Mouse (Mus musculus) layer of hippocampus, adult 2 months (tissue): ENCODE results near the gene Dzip1l. TPM values are rescaled to one million over a fixed set of nuclear protein-coding genes. Genes with fewer than 3 reads are reported as not detected.

Source experiments
- DNase-seq, 2 experiments: peaks; one replicate each; pipeline ENCODE4 v3.0.0; 2022; ENCODE audit warnings: low spot score in 2 of 2
- H3K27ac ChIP-seq: fragments of 200-600 bp; 2 replicates; pipeline ENCODE4 v1.8.1; 2022
- H3K4me3 ChIP-seq: fragments of 200-600 bp; 2 replicates; pipeline ENCODE4 v1.8.1; 2022; ENCODE audit warnings: mild to moderate bottlenecking
- CTCF ChIP-seq: fragments of 200-600 bp; conservative IDR thresholded peaks from 2 replicates; pipeline ENCODE4 v1.8.1; 2022; ENCODE audit warnings: antibody characterized with exemption, mild to moderate bottlenecking, moderate library complexity
- total RNA-seq, 2 experiments: library from RNA; stranded (reverse); gene quantifications; 2 replicates each; pipeline ENCODE4 v1.2.3; 2021

Dzip1l gene
- total RNA-seq, 2 experiments from 2014 or later: 24.1 to 24.4 TPM

DNA sequence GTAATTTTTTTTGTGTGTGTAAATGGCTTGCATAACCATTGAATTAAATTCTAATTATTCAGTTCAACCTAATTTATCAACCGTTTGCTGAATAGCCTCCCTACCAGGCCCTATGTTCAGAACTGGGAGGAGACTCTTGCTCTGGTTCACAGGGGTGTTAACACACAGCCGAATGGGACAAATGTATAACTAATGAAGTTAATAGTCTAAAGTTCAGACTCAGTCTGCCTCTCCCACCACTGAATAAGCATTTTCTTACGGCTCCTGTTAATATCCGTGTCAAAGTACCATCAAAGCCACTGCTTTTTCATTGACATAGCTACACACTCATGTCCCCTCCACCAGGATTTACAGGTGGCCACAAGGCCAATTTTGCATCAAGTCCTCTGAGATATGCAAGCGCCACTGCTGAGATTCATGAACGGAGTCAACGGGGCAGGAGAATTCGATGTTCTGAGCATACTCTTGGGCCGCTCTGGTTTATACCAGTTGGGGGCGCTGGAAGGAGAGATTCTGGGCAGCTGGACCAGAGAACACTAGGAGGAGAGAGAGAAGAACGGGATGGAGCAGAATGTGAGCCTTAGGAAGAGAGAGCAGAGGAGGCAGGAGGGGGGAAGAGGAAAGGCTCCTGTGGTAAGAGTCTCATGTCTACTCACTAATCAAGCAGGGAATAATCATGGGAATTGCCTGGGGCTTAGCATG is 78.3 kb downstream of the Dzip1l start:
- H3K27ac ChIP-seq: no peak overlapping the region
- TF ChIP-seq CTCF: no peak
- H3K4me3 ChIP-seq: no peak overlapping the region
- DNase-seq: no peak

DNA sequence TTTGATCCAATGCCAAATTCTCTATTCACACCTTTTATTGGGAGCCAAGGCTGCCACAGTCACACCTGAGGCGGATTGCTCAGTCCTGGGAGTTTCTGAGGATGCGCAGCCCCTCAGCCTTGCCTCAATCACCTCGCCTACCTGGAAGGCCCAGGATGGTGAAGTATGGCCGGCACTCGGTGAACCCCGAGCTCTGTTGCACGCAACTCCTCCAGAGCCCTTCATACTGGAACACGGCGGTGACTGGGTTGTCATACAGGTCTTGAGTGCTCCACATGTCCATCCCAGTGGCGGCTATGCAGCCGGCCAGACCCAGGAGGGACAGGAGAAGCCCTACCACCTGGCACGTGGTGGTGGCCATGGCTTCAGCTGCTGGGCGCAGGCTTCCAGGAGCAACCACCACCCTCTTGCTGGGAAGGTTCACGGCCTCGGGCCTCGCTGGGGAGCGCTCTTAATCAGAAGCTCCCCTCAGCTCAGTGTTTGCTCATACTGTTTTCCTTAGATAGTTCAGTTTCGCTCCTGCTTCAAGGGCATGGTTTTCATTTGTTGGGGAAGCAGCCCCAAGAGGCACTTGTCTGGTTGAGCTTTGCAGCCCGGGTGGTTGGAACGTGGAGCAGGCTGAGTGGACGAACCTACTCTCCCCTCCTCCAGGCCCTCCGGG is 80.4 kb downstream of the Dzip1l start:
- no peak for TF ChIP-seq CTCF
- Histone ChIP-seq H3K27ac (no peak overlapping the region), H3K4me3 (no peak overlapping the region)
- no peak for DNase-seq

DNA sequence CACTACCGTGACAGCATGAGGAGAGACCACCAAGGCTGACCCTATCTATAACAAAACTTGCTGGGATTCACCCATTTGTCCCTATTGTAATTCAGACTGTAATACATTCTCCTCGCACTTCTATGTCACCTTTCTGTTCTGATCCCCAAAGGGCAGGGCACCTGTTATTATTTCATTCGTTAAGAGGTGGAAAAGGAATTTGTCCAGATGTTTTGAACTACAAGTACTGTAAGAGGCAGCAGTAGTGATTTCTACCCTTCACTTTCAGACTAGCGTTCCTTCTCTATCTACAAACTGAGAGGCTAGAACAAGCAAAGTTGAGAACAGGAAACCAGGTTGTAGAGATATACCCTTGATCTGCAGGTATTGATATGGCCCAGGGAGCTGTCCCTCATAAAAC is 81.0 kb downstream of the Dzip1l start:
- no peak overlapping the region for H3K27ac ChIP-seq
- TF ChIP-seq CTCF: no peak
- no peak overlapping the region for H3K4me3 ChIP-seq
- DNase-seq: no peak

DNA sequence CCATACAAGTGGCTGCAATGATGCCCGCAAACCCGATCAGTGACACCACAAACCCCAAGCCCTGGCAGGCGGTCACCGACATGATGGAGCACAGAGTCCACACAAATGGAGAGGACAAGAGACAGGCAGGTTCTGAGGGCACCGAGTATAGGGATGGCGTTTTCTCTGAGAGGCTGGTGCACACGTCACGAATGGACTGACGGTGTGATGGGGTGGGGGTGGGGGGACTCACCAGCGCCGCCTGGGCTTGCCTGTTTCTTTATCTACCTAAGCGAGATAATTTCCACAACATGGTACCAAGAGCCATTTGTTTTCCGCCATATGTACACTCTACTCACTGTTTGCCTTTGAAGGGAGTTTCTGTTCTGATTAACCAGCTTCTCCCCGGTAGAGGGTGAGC is 87.8 kb downstream of the Dzip1l start, which contains the start of gene Cldn18:
Gene Cldn18, minus strand, starts transcription at position 134 of the 400 bp plus-strand sequence.
- TF ChIP-seq CTCF: no peak
- Histone ChIP-seq H3K27ac (no peak within 1 kb of the TSS), H3K4me3 (no peak within 1 kb of the TSS)
- no peak for DNase-seq

Other genes starting within 250 kb of the Dzip1l start
- 100 to 1,000 TPM; 138 to 141 TPM for gene Mras, start 192.1 kb upstream of the Dzip1l start, total RNA-seq
- under 1 TPM; 0.61 to 0.77 TPM for gene Nme9, start 178.0 kb upstream of the Dzip1l start, total RNA-seq
- gene Armc8, start 60.6 kb upstream of the Dzip1l start, total RNA-seq: 10 to 100 TPM; 57.8 to 58.0 TPM
- 10 to 100 TPM; 12.5 to 16.1 TPM for gene Dbr1, start 53.7 kb upstream of the Dzip1l start, total RNA-seq
- gene A4gnt, start 17.0 kb upstream of the Dzip1l start, total RNA-seq: under 1 TPM in 1 of 2 experiments, not detected in 1; 0.12 TPM
- not detected for gene Cldn18, start 87.8 kb downstream of the Dzip1l start, total RNA-seq
- gene Sox14, start 246.7 kb downstream of the Dzip1l start, total RNA-seq: not detected